Mouse (Mus musculus) C2C12 (cell line): Measurements from ENCODE around the gene Rpl26. TPM values are rescaled to one million over a fixed set of nuclear protein-coding genes. Genes with fewer than 3 reads are reported as not detected.

Source experiments
- H3K27me3 ChIP-seq: one replicate; pipeline ENCODE4 v1.6.1; 2011; ENCODE audit not compliant: control insufficient read depth, insufficient read depth, insufficient read length
- H3K36me3 ChIP-seq: one replicate; pipeline ENCODE4 v1.6.1; 2011; ENCODE audit not compliant: control insufficient read depth, insufficient read depth
- H3K4me3 ChIP-seq: one replicate; pipeline ENCODE4 v1.5.1; 2011; ENCODE audit warnings: mild to moderate bottlenecking, control low read depth; ENCODE audit not compliant: poor library complexity, insufficient read depth, severe bottlenecking
- H3K79me2 ChIP-seq: one replicate; pipeline ENCODE4 v1.6.1; 2011; ENCODE audit not compliant: control insufficient read depth, insufficient read depth
- H3K79me3 ChIP-seq: one replicate; pipeline ENCODE4 v1.6.1; 2011; ENCODE audit warnings: low read depth, control low read depth
- H3ac ChIP-seq: one replicate; pipeline ENCODE3; 2011; ENCODE audit warnings: low read depth; ENCODE audit not compliant: control insufficient read depth, insufficient read length
- CEBPB ChIP-seq: IDR thresholded peaks from one replicate; pipeline ENCODE4 v1.6.1; 2011; ENCODE audit warnings: low read depth, mild to moderate bottlenecking, control low read depth, moderate library complexity
- CTCF ChIP-seq: IDR thresholded peaks from one replicate; pipeline ENCODE4 v1.5.1; 2011; ENCODE audit not compliant: control insufficient read depth, insufficient read depth, insufficient read length
- FOSL1 ChIP-seq: IDR thresholded peaks from one replicate; pipeline ENCODE4 v1.8.0; 2011; ENCODE audit warnings: mild to moderate bottlenecking, low read length; ENCODE audit not compliant: poor library complexity, insufficient read depth, severe bottlenecking
- MAX ChIP-seq: IDR thresholded peaks from one replicate; pipeline ENCODE4 v1.6.1; 2011; ENCODE audit warnings: mild to moderate bottlenecking, control low read depth
- MYOD1 ChIP-seq: IDR thresholded peaks from one replicate; pipeline ENCODE4 v1.6.1; 2011; ENCODE audit warnings: low read depth; ENCODE audit not compliant: control insufficient read depth, insufficient read length
- MYOG ChIP-seq: IDR thresholded peaks from one replicate; pipeline ENCODE4 v1.6.1; 2011; ENCODE audit not compliant: control insufficient read depth, insufficient read length; ENCODE audit errors: extremely low read depth
- USF1 ChIP-seq: IDR thresholded peaks from one replicate; pipeline ENCODE4 v1.6.1; 2011; ENCODE audit warnings: low read depth, mild to moderate bottlenecking, control low read depth, moderate library complexity
- polyA plus RNA-seq: library from polyadenylated mRNA; unstranded; fragments of >200 nt; fragmentation: generic; extraction: Trizol; gene quantifications from one replicate; pipeline ENCODE4 v1.2.1, GENCODE M21; 2012; ENCODE audit warnings: missing spikeins

The Rpl26 gene
- polyA plus RNA-seq, 1 experiment: 625 TPM

DNA sequence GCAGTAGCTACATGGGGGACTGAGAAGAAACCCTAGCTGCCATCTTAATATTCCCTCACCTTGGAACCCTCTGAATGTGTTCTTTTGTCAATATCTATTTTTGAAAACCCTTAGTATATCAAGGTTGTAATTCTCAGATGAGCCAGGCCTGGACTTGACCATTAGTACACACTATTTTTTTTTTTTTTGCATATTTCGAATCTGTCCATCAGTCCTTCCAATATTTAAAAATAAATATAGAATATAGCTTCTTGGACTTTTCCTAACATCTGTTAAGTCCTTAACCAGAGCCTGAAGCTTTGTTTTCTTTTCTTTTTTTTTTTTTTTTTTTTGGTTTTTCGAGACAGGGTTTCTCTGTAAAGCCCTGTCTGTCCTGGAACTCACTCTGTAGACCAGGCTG lies 17.5 kb upstream of the Rpl26 start:
- no peak for TF ChIP-seq CTCF
- no peak for TF ChIP-seq CEBPB
- no peak for TF ChIP-seq USF1
- no peak for TF ChIP-seq MAX
- TF ChIP-seq FOSL1: no peak
- TF ChIP-seq MYOG: no peak
- no peak for TF ChIP-seq MYOD1
- H3K27me3 ChIP-seq: peaks cover 14% of the 10 kb centered on the region
- no peaks in the 10 kb centered on the region for H3K36me3 ChIP-seq
- no peaks in the 10 kb centered on the region for H3K79me3 ChIP-seq
- no peaks in the 10 kb centered on the region for H3K79me2 ChIP-seq
- H3ac ChIP-seq: no peak overlapping the region
- no peak overlapping the region for H3K4me3 ChIP-seq

DNA sequence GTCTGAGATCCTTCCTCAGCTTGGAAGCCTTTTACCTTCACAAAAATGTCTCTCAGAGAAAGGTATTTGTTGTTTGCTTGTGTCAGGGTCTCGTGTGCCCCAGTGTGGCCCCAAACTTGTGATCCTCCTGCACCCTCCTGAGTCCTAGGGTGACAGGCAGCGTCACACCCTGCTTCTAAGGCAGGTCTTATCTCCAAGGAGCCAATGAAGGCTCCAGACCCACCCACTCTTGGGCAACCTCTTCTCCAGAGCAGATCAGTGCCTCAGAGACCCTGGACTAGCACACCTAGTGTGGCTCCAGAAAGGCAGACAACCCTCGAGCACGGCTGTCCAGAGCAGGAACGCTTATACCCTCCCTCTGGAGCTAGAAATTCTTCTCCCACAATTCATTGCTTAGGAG lies 17.0 kb upstream of the Rpl26 start:
- H3ac ChIP-seq: no peak overlapping the region
- TF ChIP-seq CEBPB: no peak
- no peak for TF ChIP-seq USF1
- no peak for TF ChIP-seq MYOG
- TF ChIP-seq MAX: no peak
- TF ChIP-seq FOSL1: no peak
- no peak for TF ChIP-seq MYOD1
- no peak for TF ChIP-seq CTCF
- H3K79me3 ChIP-seq: no peaks in the 10 kb centered on the region

DNA sequence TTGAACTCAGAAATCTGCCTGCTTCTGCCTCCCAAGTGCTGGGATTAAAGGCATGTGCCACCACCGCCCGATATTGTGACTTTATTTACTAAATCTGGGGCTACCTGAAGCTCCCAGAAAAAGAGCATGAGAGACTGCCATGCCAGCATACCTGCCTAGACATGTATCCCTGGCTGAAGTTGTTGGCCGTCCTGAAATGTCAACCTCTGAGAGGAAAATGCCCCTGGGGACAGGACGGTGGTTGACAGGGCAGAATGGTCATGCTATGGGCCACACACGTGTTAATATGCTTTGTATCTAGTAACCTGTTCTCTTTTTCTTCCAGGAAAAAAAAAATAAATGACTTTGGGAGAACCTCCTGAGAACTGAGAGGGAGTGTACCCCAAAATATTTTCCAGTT lies 15.3 kb upstream of the Rpl26 start:
- Histone ChIP-seq H3K27me3 (peaks cover 18% of the 10 kb centered on the region), H3K4me3 (no peak overlapping the region), H3ac (no peak overlapping the region), H3K36me3 (no peaks in the 10 kb centered on the region), H3K79me3 (no peaks in the 10 kb centered on the region), H3K79me2 (no peaks in the 10 kb centered on the region)
- TF ChIP-seq CTCF: no peak
- no peak for TF ChIP-seq CEBPB
- TF ChIP-seq MYOG: no peak
- TF ChIP-seq MYOD1: no peak
- no peak for TF ChIP-seq USF1
- TF ChIP-seq FOSL1: no peak
- no peak for TF ChIP-seq MAX

More for the DNA sequence above, 17.0 kb upstream of the Rpl26 start:
- Histone ChIP-seq H3K4me3 (no peak overlapping the region), H3K27me3 (peaks cover 16% of the 10 kb centered on the region), H3K79me2 (no peaks in the 10 kb centered on the region), H3K36me3 (no peaks in the 10 kb centered on the region)

DNA sequence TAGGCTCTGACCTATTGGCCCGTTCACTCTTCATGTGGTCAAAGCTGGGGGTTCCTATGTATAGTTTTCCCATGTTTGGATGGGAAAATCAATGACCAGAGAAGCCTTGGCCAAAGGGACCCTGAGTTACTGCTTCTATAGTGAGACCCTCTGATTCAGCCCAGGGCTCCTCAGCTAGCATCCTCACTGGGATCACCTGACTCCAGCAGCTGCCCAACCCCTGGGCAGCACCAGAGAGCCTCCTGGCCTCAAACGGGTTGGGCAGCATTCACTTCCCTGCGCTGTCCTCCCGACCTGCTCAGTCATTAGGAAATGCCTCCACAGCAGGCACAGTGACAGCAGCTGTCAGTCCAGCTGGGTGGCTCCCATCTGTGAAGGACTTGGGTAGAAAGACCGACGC lies 13.1 kb upstream of the Rpl26 start, which contains the start of gene Rnf222:
TSS of gene Rnf222 (plus strand) at position 301 of the 400 bp plus-strand sequence.
- no peaks in the 10 kb centered on the region for H3K79me2 ChIP-seq
- H3ac ChIP-seq: no peak within 1 kb of the TSS
- H3K27me3 ChIP-seq: peaks cover 29% of the 10 kb centered on the region
- H3K79me3 ChIP-seq: no peaks in the 10 kb centered on the region
- H3K36me3 ChIP-seq: no peaks in the 10 kb centered on the region
- no peak for TF ChIP-seq MYOD1
- TF ChIP-seq CEBPB: no peak
- no peak for TF ChIP-seq CTCF
- TF ChIP-seq USF1: no peak
- no peak for TF ChIP-seq FOSL1
- TF ChIP-seq MAX: no peak
- TF ChIP-seq MYOG: no peak
- no peak within 1 kb of the TSS for H3K4me3 ChIP-seq

DNA sequence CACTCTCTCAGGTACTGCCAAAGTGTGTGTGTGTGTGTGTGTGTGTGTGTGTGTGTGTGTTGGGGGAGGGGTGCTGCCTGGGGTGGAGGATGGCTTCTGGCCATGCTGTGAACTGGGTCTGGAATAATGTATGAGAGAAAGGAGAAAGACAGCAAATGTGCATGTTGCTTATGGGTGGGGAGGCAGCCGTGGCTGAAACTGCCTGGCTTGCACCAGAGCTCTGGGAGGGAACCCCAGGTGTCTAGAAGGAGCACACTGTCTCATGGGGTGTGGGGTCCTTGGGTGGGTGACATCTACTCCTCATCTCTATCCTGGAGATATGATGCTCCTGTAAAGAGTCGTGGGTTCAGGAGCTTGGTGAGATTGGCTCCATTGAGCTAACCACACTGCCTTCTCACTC lies 12.7 kb upstream of the Rpl26 start:
- H3ac ChIP-seq: no peak overlapping the region
- H3K79me2 ChIP-seq: no peaks in the 10 kb centered on the region
- TF ChIP-seq MYOG: no peak
- TF ChIP-seq USF1: no peak
- TF ChIP-seq CTCF: no peak
- no peak for TF ChIP-seq MYOD1
- no peak for TF ChIP-seq FOSL1
- no peak for TF ChIP-seq MAX
- no peak for TF ChIP-seq CEBPB
- peaks cover 31% of the 10 kb centered on the region for H3K27me3 ChIP-seq
- H3K4me3 ChIP-seq: no peak overlapping the region
- no peaks in the 10 kb centered on the region for H3K36me3 ChIP-seq
- no peaks in the 10 kb centered on the region for H3K79me3 ChIP-seq

DNA sequence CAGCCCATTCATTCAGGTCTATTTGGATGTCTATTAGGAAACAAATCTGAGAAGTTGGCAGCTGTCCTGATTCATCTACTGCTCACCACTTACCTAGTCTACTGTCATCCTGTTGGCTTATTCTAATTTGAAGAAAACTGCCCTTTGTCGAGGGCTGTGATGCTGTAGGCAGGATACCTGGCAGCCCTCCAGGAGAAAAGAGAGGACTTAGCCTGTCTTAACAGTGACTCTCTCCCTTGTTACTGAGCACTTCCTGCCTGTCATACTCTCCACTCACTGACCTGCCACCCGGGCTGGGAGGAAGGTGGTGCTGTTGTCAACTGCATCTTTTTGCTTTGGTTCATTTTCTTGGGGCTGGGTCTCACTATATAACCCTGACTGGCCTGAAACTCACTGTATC lies 10.8 kb upstream of the Rpl26 start:
- Histone ChIP-seq H3K4me3 (no peak overlapping the region), H3K36me3 (no peaks in the 10 kb centered on the region), H3K79me3 (no peaks in the 10 kb centered on the region), H3K79me2 (no peaks in the 10 kb centered on the region), H3K27me3 (peaks cover 36% of the 10 kb centered on the region), H3ac (no peak overlapping the region)
- TF ChIP-seq MYOD1 (no peak), USF1 (no peak), MAX (no peak)
